Mouse (Mus musculus): ENCODE measurements around the gene Arid1b. TPM values are rescaled to one million over a fixed set of nuclear protein-coding genes. Genes with fewer than 3 reads are reported as not detected.
A peak's percentile ranks its signal among the peaks of the same experiment; 100 is the strongest.

The Arid1b gene
- polyA plus RNA-seq, 1 experiment from 2014 or later: 12.2 TPM

DNA sequence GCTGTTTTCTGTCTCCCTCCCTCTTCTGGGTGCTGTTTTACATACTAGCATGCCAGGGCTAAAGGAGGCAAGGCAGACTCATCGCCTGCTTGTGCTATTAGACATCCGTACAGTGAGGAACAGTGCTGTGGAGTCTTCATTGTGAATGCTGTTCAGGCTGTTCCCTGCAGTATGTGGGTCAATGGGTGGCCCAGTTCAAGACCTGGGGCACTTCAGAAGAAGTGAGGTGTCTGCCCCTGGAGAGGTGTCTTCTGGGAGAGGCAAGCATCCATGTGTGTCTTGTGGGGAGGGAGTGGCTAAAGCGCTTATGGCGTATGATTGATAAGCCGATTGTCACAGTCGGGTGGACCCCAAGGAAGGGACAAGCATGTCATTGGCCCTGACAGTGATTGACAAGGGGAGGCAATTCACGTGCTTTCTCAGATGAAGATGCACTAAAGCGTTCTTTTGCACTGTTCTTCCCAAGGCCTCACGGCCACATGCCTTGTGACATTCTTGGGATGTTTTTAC, 65.0 kb downstream of the Arid1b start:
- peaks cover 48% of the 10 kb centered on the region for H3K4me1 ChIP-seq
- no peaks in the 10 kb centered on the region for H3K9me3 ChIP-seq (replicated peaks)
- no peaks in the 10 kb centered on the region for H3K36me3 ChIP-seq
- WGBS: 63% methylated on average over 9 of the region's 9 CpGs
- H3K27me3 ChIP-seq: no peaks in the 10 kb centered on the region
- ATAC-seq (ENCODE audit: insufficient number of reproducible peaks, low FRiP score, low TSS enrichment, low read depth): no peak
- H3K4me2 ChIP-seq (replicated peaks): no peak overlapping the region
- no peak overlapping the region for H3K4me3 ChIP-seq (replicated peaks)
- no peak overlapping the region for H3K9ac ChIP-seq
- 0 out of 2 replicates have a peak overlapping the region, but pooled peaks have one; percentile 48 for H3K27ac ChIP-seq (replicated peaks)

DNA sequence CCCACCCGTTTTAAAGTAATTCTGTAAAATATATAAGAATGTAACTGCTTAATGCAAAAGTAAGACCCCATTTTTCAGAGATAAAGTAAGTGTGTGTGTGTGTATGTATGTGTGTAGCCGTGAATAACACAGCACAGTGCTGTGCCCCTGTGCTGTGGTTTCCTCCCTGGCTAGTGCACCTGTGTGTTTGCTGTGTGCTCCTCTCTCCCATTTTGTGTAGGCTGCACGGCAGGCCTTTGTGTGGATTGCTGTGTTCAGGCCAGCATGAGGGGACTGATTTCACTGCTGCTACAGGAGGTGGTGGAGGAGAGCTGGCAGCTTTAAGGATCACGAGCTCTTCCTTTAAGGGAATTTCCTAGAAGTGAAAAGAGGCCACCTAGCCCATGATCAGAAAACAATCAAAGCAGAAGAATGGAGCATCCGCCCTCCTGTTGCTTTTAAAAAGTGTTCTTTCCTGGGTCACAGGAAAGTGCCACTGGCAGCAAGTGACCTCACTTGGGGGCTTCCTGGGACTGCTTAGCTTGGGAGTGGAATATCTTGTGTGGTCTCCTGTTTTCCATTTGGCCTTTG, 66.5 kb downstream of the Arid1b start:
- no peak overlapping the region for H3K27ac ChIP-seq (replicated peaks)
- no peaks in the 10 kb centered on the region for H3K9me3 ChIP-seq (replicated peaks)
- 70% methylated on average over 5 of the region's 5 CpGs for WGBS
- H3K36me3 ChIP-seq: no peaks in the 10 kb centered on the region
- no peak overlapping the region for H3K4me2 ChIP-seq (replicated peaks)
- H3K9ac ChIP-seq: no peak overlapping the region
- ATAC-seq (ENCODE audit: insufficient number of reproducible peaks, low FRiP score, low TSS enrichment, low read depth): no peak
- H3K27me3 ChIP-seq: no peaks in the 10 kb centered on the region
- H3K4me1 ChIP-seq: peaks cover 53% of the 10 kb centered on the region
- no peak overlapping the region for H3K4me3 ChIP-seq (replicated peaks)

DNA sequence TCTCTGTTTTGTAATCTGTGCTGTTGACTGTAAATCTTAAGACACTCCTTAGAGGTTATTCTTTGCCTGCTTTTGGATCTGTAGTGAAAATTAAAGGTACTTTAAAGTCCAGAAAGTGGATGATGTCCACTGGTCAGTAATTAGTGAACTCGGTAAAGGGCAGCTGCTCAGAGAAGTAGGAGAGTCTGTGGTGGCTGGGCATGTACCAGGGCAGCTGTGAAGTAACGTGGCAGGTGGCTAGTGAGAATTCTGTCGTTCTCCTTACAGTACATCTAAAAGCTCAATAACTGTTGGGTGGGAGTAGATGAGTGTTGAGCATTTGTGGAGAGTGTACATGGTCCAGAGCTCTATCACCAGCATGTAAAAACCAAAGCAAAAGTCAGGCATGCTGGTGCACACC, 67.1 kb downstream of the Arid1b start:
- H3K9ac ChIP-seq: no peak overlapping the region
- no peak overlapping the region for H3K4me2 ChIP-seq (replicated peaks)
- no peak overlapping the region for H3K27ac ChIP-seq (replicated peaks)
- 77% methylated on average over 3 of the region's 3 CpGs for WGBS
- no peaks in the 10 kb centered on the region for H3K9me3 ChIP-seq (replicated peaks)
- no peaks in the 10 kb centered on the region for H3K36me3 ChIP-seq
- peaks cover 54% of the 10 kb centered on the region for H3K4me1 ChIP-seq
- no peak overlapping the region for H3K4me3 ChIP-seq (replicated peaks)
- ATAC-seq (ENCODE audit: insufficient number of reproducible peaks, low FRiP score, low TSS enrichment, low read depth): no peak
- H3K27me3 ChIP-seq: no peaks in the 10 kb centered on the region

DNA sequence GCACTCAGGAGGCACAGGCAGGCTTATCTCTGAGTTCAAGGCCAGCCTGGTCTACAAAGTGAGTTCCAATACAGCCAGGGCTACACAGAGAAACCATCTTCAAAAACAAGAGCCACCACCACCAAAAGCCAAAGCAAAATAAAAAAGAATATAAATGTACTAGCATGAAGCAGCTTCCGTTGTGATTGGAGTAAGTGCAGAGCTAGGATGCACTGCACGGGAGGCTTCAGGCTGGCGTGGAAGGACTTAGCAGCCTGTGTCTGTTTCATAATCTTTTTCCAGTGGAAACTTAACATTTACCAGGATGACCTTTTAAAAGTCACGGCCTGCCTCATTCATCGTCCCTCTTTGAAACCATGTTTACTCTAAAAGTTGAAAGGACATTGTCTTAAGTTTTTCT, 67.5 kb downstream of the Arid1b start:
- peaks cover 56% of the 10 kb centered on the region for H3K4me1 ChIP-seq
- ATAC-seq (ENCODE audit: insufficient number of reproducible peaks, low FRiP score, low TSS enrichment, low read depth): no peak
- H3K4me3 ChIP-seq (replicated peaks): no peak overlapping the region
- no peaks in the 10 kb centered on the region for H3K36me3 ChIP-seq
- H3K27ac ChIP-seq (replicated peaks): no peak overlapping the region
- no peaks in the 10 kb centered on the region for H3K27me3 ChIP-seq
- H3K4me2 ChIP-seq (replicated peaks): no peak overlapping the region
- H3K9me3 ChIP-seq (replicated peaks): no peaks in the 10 kb centered on the region
- 71% methylated on average over 5 of the region's 5 CpGs for WGBS
- no peak overlapping the region for H3K9ac ChIP-seq

DNA sequence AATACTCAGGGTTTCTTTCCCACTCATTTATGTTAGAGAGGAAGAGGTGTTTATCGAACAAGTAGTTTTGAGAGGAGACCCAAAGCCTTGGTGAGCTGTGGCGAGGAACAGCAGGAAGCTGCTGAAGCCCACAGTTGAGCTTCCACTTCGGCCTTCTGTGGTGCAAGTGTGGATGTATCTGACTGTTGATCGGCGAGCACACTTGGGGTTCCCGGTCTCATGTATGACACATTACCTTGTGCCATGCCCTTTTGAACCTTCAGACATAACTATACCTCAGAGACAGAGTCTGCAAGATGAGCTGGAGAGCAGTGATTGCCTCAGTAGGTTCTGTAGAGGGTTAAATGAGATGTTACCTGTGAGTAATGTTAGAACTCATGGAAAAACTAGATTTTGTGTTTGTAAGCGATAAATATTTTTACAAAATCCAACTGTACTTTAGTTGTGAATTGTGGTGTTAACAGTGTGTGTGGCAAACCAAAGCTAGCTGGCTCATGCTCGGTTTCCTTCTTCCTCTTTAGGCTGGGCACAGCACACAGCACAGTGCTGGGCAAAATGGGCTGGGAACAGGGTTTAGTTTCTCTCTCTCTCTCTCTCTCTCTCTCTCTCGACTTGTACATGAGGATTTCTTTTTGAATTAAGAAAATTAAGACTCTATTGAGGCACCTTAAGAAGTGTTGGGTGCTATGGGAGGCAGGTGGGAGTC, 69.5 kb downstream of the Arid1b start:
- H3K4me3 ChIP-seq (replicated peaks): no peak overlapping the region
- no peaks in the 10 kb centered on the region for H3K9me3 ChIP-seq (replicated peaks)
- no peak overlapping the region for H3K4me2 ChIP-seq (replicated peaks)
- no peak overlapping the region for H3K9ac ChIP-seq
- WGBS: 88% methylated on average over 9 of the region's 9 CpGs
- no peaks in the 10 kb centered on the region for H3K36me3 ChIP-seq
- H3K27ac ChIP-seq (replicated peaks): no peak overlapping the region
- no peak for ATAC-seq (ENCODE audit: insufficient number of reproducible peaks, low FRiP score, low TSS enrichment, low read depth)
- H3K27me3 ChIP-seq: no peaks in the 10 kb centered on the region
- H3K4me1 ChIP-seq: peaks cover 46% of the 10 kb centered on the region

DNA sequence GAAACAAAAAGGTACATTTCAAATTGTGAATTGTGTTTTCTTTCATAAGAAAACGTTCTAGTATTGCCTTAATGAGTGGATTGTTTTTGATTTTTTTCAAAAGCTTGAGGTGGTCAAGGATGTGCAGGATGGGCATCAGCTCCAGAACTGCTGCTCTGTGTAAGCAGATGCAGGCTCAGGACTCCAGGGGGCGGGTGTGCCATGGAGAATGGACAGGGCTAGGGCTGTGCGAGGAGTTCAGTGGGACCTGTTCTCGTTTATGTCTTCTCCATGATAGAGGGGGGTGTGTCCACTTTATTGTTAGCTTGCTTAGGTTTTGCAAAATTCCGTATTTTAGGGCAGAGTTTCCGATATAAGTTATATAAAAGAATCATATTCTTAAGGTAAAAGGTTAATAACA, 70.6 kb downstream of the Arid1b start:
- H3K9me3 ChIP-seq (replicated peaks): no peaks in the 10 kb centered on the region
- no peak overlapping the region for H3K9ac ChIP-seq
- 71% methylated on average over 6 of the region's 6 CpGs for WGBS
- no peak for ATAC-seq (ENCODE audit: insufficient number of reproducible peaks, low FRiP score, low TSS enrichment, low read depth)
- no peaks in the 10 kb centered on the region for H3K27me3 ChIP-seq
- H3K27ac ChIP-seq (replicated peaks): no peak overlapping the region
- H3K4me2 ChIP-seq (replicated peaks): no peak overlapping the region
- H3K4me1 ChIP-seq: peaks cover 44% of the 10 kb centered on the region
- H3K4me3 ChIP-seq (replicated peaks): no peak overlapping the region
- H3K36me3 ChIP-seq: no peaks in the 10 kb centered on the region

DNA sequence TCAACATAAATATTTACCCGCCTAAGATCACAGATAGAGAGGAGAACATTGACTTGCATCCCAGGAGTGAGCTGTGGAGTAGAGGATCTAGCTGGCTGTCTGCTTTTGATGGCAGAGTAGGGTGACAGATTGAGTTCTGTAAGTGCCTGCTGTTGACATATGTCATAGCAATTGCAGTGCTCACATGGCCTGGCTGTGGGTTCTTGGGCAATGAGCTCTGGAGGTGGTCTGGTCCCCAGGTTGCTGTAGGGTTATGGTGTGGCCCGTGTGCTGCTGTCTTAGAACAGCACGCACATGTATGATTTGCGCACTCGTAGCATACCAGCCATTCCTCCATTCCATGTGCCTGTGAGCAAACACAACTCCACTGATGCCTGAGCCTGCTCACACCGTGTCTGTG, 71.1 kb downstream of the Arid1b start:
- 80% methylated on average over 6 of the region's 6 CpGs for whole genome bisulfite sequencing
- no peak for ATAC-seq (ENCODE audit: insufficient number of reproducible peaks, low FRiP score, low TSS enrichment, low read depth)
- Histone ChIP-seq H3K27ac (replicated peaks) (no peak overlapping the region), H3K9ac (no peak overlapping the region), H3K9me3 (replicated peaks) (no peaks in the 10 kb centered on the region), H3K27me3 (no peaks in the 10 kb centered on the region), H3K4me1 (peaks cover 39% of the 10 kb centered on the region), H3K4me3 (replicated peaks) (no peak overlapping the region), H3K4me2 (replicated peaks) (no peak overlapping the region), H3K36me3 (no peaks in the 10 kb centered on the region)

DNA sequence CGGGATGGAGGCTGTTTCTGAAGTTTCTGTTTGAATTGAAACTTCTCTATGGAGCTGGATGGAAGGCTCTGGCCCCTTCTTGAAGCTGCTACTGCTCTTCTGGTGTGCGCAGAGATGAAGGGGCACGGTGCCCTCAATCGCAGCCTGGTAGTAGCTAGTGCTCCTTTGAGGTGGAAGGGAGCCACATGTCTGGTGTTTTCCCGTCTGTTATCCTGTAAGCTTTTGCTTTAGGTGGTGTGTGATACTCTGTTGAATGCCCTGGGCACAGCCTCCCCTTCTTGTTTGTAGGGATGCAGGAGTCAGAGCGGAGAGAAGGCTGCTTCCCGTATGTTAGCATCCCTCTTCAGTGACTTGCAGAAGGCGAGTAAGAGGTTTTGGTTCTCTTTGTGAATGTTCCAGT, 72.7 kb downstream of the Arid1b start:
- Histone ChIP-seq H3K4me1 (peaks cover 28% of the 10 kb centered on the region; the same call in 1 of the 2 replicates), H3K9ac (no peak overlapping the region), H3K4me2 (replicated peaks) (no peak overlapping the region), H3K9me3 (replicated peaks) (no peaks in the 10 kb centered on the region), H3K4me3 (replicated peaks) (no peak overlapping the region), H3K27ac (replicated peaks) (0 out of 2 replicates have a peak overlapping the region, but pooled peaks have one; percentile 5), H3K27me3 (no peaks in the 10 kb centered on the region), H3K36me3 (no peaks in the 10 kb centered on the region)
- ATAC-seq (ENCODE audit: insufficient number of reproducible peaks, low FRiP score, low TSS enrichment, low read depth): no peak
- WGBS: 65% methylated on average over 8 of the region's 8 CpGs

DNA sequence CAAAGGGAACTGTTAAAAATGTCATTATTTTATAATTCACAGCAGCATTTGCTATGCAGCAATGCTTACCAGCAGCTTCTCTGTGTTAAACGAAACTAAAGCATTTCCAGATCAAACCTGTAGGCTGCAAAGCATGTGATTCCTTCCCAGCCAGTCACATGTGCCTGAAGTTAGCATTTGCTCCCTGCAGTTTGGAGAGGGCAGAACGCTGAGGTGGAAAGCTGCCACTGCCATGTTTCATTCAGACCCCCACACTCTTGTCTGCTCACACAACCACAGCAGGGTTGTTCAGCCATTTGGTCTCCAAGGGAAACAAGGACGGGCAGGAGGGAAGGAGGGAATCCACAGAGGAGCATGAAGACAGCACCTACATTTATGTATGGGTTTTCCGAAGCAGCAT, 73.1 kb downstream of the Arid1b start:
- WGBS: 48% methylated on average over 4 of the region's 4 CpGs

DNA sequence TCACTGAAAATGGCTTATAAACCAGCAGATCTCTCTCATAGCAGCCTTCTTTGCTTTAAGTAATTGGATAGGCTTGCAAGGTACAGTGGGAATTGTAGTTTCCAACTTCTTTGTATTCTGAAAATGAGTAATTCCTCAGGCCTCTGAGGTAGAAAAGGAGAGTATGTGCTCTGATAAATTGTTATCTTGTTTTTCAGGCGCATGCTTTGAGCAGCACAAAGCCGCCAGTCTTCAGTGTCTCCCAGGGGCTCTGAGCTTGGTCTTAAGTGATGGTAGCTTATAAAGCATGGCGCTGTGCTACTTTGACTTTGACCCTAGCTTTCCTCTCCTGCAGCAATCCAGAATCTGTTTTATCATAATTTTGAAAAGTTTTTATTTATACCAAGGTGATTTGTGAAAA, 76.3 kb downstream of the Arid1b start:
- Histone ChIP-seq H3K9ac (no peak overlapping the region), H3K27ac (replicated peaks) (0 out of 2 replicates have a peak overlapping the region, but pooled peaks have one; percentile 17), H3K27me3 (no peaks in the 10 kb centered on the region), H3K4me3 (replicated peaks) (no peak overlapping the region), H3K4me2 (replicated peaks) (no peak overlapping the region), H3K9me3 (replicated peaks) (no peaks in the 10 kb centered on the region), H3K36me3 (no peaks in the 10 kb centered on the region), H3K4me1 (peaks cover 30% of the 10 kb centered on the region; the same call in 1 of the 2 replicates)
- no peak for ATAC-seq (ENCODE audit: insufficient number of reproducible peaks, low FRiP score, low TSS enrichment, low read depth)
- WGBS: 83% methylated on average over 3 of the region's 3 CpGs

More for the DNA sequence above, 73.1 kb downstream of the Arid1b start:
- Histone ChIP-seq H3K4me2 (replicated peaks) (no peak overlapping the region), H3K36me3 (no peaks in the 10 kb centered on the region), H3K27me3 (no peaks in the 10 kb centered on the region), H3K9me3 (replicated peaks) (no peaks in the 10 kb centered on the region), H3K27ac (replicated peaks) (no peak overlapping the region), H3K9ac (no peak overlapping the region), H3K4me3 (replicated peaks) (no peak overlapping the region), H3K4me1 (peaks cover 28% of the 10 kb centered on the region; the same call in 1 of the 2 replicates)
- ATAC-seq (ENCODE audit: insufficient number of reproducible peaks, low FRiP score, low TSS enrichment, low read depth): no peak

DNA sequence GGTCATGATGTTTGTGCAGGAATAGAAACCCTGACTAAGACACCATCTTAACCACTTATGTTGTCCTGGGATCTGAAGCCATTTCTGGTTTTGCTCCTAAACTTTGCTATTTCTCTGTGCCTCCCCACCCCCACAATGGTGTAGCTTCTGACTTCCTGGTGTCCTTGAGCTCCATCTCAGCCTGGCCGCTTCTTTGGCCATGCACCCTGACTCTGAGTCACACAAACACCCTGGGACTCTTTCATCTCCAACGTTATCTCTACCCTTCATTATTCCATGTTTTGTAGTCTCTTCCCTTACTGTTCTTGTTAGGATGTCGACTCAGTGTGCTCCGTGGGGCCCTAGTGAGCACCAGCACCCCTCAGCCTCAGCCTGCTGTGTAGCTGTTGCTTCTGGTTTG, 78.4 kb downstream of the Arid1b start:
- Histone ChIP-seq H3K9me3 (replicated peaks) (no peaks in the 10 kb centered on the region), H3K27ac (replicated peaks) (no peak overlapping the region), H3K4me1 (peaks cover 22% of the 10 kb centered on the region; the same call in 1 of the 2 replicates), H3K4me2 (replicated peaks) (no peak overlapping the region), H3K36me3 (no peaks in the 10 kb centered on the region), H3K27me3 (no peaks in the 10 kb centered on the region), H3K4me3 (replicated peaks) (no peak overlapping the region), H3K9ac (no peak overlapping the region)
- ATAC-seq (ENCODE audit: insufficient number of reproducible peaks, low FRiP score, low TSS enrichment, low read depth): no peak
- WGBS: 76% methylated on average over 4 of the region's 4 CpGs
